Mouse (Mus musculus): ENCODE data around the gene Vwa3b.

Vwa3b gene

DNA sequence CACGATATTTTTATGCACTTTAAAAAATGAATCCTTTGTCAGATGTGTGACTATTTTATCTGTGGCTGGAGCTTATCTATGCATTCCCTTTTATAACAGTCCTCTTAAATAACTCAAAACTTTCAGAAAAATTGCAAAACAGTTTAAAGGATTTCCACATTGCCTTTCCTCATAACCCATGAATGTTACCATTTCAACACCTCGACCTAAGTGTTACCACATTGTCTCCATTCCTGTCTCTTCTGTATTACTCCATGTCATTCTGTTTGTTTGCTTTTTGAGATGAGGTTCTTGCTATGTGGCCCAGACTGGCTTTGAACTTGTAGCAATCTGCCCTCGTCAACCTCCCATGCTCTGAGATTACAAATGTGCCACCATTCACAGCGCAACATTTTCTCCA is 175.0 kb downstream of the Vwa3b start:
- TF ChIP-seq GATA4 (IDR thresholded peaks at IDR 0.05; ENCODE audit: insufficient replicate concordance, low read length), result no peak

DNA sequence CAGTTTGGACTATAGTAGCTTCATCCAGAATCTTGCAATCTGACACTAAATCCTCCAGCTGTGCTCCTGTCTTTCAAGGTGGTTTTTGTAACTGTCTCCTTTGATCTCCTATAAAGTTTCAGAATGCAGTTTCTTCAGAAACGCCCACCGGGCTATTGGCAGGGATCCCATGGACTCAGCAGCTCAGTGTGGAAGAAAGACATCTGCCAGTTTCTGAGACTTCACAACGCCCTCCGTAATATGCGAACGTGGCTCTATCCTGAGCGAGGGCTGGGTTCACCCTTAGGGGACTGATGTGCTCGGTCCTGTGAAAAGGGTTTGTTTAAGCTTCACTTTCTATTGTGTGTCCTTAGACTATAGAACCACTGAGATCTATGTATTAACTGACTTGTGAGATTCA is 181.3 kb downstream of the Vwa3b start:
- TF ChIP-seq GATA4 (IDR thresholded peaks at IDR 0.05; ENCODE audit: insufficient replicate concordance, low read length), result no peak

DNA sequence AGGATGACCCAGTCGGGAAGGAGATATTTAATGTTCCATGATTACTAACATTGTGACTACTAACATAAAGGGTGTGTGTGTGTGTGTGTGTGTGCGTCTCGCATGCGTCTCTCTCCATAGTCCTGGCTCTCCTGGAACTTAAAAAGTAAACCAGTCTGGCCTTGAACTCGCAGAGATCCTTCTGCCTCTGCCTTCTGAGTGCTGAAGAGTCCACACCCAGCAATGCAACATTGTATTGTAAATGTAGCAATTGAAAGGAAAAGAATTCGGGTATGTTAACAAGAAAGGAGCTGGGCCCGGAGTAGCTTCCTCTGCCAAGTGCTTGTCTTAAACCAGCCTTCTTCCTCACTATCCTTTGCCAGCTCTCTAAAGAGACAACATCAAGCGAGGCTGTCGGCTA is 186.0 kb downstream of the Vwa3b start:
- no peak for TF ChIP-seq GATA4 (IDR thresholded peaks at IDR 0.05; ENCODE audit: insufficient replicate concordance, low read length)

DNA sequence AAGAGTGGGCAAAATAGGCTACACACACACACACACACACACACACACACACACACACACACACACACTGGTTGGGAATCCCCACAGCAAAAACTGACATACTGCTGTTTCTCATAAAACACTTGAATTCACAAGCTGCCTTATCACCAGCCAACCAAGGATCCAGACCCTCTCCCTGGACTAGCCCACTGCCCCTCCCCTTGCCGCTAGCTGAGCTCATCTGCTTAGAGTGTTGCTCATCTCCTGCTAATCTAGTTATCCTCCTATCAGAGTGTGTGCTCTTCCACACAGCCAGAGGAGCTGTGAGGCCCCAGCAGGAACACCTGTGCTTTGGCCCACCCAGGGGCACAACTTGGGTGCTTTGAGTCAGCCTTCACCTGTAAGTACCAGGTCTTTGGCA is 187.7 kb downstream of the Vwa3b start, which contains the start of gene Cnga3:
Gene Cnga3 (plus strand): TSS at position 291 of the 400 bp plus-strand sequence.
- TF ChIP-seq GATA4 (IDR thresholded peaks at IDR 0.05; ENCODE audit: insufficient replicate concordance, low read length), result no peak

DNA sequence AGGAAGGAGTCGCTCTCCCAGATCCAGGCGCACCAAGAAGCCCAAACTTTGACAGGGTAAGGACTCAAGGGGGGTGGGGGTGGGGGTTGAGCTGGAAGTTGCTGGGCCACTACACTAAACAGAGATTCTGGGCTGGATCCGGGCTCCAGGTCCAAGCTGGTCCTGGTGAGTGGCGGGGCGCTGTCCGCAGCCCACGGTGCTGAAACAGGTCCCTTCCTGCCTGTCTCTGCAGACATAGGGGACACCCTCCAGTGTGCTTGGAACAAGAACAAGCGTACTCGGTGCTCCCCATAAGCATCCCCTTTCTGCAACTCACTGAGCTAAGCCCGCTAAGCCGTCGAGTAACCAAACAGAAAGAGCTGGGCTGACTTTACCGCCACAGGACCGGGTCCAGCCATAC is 192.0 kb downstream of the Vwa3b start:
- no peak for TF ChIP-seq GATA4 (IDR thresholded peaks at IDR 0.05; ENCODE audit: insufficient replicate concordance, low read length)

DNA sequence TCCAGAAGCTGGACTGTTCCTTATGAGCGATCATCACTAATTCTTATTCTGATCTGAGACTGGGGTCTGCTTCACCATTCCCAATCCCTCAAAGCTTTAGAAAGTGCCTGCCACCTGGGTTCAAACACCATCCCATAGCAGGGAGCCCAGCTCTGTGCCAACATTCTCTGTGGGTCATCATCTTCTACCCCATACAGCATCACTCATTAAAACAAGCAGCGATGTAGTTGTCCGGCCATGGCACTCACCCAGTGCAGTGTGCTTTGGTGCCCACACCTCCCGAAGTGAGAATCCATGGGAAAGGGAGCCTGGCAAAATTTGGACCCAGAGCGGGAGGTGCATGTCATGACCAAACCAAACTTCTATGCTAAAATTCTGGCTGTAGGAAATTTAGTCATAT is 193.2 kb downstream of the Vwa3b start:
- no peak for TF ChIP-seq GATA4 (IDR thresholded peaks at IDR 0.05; ENCODE audit: insufficient replicate concordance, low read length)

DNA sequence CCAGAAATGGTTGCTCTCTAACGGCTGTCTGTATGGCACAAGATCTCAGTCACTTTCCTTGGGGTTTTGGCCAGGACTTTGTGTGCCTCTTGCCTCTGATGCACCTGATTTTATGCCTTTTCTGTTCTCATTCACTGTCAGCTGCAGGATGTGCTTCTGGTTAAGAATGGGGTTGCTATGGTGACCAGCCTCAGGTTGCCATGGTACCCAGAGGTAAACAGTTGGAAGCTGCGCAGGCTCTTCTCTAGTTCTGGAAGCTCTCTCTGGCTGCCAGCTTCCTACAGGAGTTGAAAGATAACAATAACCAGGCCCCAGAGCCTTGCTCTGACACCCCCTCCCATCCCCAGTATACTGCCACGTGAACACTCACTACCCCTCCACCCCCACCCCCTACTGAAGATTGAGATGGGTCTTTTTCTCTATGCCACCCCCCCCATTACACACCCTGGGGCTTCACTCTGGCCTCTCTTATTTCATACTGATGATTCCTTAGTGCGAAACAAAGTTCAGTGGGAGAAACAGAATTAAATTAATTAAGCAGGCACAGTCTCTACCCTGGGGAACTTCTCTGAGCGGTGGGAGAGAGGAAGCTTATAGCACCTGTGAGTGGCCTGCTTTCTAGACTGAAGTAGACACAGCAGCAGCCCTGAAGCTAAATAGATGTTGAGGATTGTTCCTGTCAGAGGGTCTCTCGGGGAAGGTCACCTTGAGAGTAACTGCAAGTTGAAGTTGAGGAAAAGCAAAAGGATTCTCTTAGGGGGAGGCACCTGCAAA is 193.9 kb downstream of the Vwa3b start:
- TF ChIP-seq GATA4 (IDR thresholded peaks at IDR 0.05; ENCODE audit: insufficient replicate concordance, low read length), result no peak

DNA sequence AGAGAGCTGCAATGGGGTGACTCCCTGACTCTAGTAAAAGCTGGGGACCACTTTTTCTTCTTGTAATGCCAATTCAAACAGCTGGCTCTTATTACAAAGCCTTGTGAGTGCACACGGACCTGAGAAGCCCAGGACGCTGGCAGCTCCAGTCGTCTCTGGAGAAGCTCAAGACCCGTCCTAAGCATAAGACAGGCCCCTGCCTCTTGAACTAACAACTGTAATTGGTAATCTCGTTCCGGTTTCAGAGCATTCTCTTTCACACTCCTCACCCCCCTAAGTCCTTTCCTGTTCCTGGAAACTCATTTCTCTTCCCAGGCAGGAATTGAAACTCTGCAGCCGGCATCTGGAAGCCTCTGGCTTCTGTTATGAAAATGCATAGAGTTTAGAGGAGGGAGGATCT is 195.6 kb downstream of the Vwa3b start:
- no peak for TF ChIP-seq GATA4 (IDR thresholded peaks at IDR 0.05; ENCODE audit: insufficient replicate concordance, low read length)

DNA sequence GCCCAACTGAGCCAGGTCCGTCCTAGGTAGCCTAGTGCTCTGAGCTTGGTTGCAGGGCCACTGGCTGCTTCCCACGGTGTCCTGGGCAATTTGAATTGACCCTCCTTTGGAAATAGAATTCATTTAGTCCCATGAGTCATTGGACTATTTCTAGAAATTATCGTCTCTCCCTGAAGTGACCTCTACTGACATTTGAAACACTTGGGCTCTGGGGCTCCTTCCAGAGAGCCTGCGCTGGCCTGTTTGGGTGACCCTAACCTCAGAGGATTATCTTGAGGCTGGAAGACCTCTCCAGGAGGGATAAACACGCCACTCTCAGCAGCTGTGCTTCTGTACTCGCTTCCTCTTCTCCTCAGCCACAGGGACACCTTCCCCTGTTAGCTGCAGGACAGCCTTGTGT is 204.0 kb downstream of the Vwa3b start:
- TF ChIP-seq GATA4 (IDR thresholded peaks at IDR 0.05; ENCODE audit: insufficient replicate concordance, low read length), result no peak

DNA sequence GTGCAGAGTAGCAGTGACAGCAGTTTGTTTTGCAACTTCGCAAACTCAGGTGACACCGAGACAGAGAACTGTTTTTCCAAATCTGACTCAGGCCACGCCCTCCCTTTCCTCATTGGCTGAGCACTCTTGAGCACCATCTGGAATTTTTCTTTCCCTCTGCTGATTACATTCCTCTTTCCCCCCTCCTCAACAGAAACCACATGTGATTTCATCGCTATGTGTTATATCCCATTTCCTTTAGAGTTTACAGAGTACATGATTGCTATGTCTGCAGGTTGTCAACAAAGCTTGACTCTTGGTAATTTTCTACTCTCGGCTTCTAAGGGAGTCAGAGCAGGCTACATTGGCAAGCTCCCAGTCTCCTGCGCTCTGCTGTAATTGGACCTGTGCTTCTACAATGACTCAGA is 204.9 kb downstream of the Vwa3b start:
- no peak for TF ChIP-seq GATA4 (IDR thresholded peaks at IDR 0.05; ENCODE audit: insufficient replicate concordance, low read length)
